Mouse (Mus musculus): ENCODE data around the gene Slc24a3. TPM values are rescaled to one million over a fixed set of nuclear protein-coding genes. Genes with fewer than 3 reads are reported as not detected.

Gene Slc24a3
- polyA plus RNA-seq, 1 experiment from 2014 or later = 8.8 TPM

- Histone ChIP-seq H3K4me3 (ENCODE audit: low read depth, low read length) (no peak overlapping the region), H3K27ac (ENCODE audit: low read depth) (no peak overlapping the region), H3K9me3 (ENCODE audit: control insufficient read depth, low read length) (no peaks in the 10 kb centered on the region), H3K4me1 (replicated peaks; ENCODE audit: control insufficient read depth, insufficient read depth, low read length) (no peaks in the 10 kb centered on the region), H3K27me3 (replicated peaks; ENCODE audit: control insufficient read depth, insufficient read depth, low read length) (no peaks in the 10 kb centered on the region), H3K36me3 (ENCODE audit: control insufficient read depth, insufficient read depth, low read length) (no peaks in the 10 kb centered on the region), H3K4me2 (ENCODE audit: low read length) (no peak overlapping the region), H3K9ac (ENCODE audit: low read length) (no peak overlapping the region)
- no peak for DNase-seq (ENCODE audit: low spot score)
- no peak for ATAC-seq (replicated peaks; ENCODE audit: low FRiP score, low TSS enrichment, low read depth)
- WGBS = 86% methylated on average over 1 of the region's 1 CpGs
Measured at GRCm38 (mm10) chr2:145331525-145331924, 164.0 kb downstream of the Slc24a3 start.

GRCm38 (mm10) chr2:145333466-145333865, 165.9 kb downstream of the Slc24a3 start:
- ATAC-seq (replicated peaks; ENCODE audit: low FRiP score, low TSS enrichment, low read depth) (no peak), DNase-seq (ENCODE audit: low spot score) (no peak)
- Histone ChIP-seq H3K4me1 (replicated peaks; ENCODE audit: control insufficient read depth, insufficient read depth, low read length) (no peaks in the 10 kb centered on the region), H3K4me2 (ENCODE audit: low read length) (no peak overlapping the region), H3K27me3 (replicated peaks; ENCODE audit: control insufficient read depth, insufficient read depth, low read length) (no peaks in the 10 kb centered on the region), H3K27ac (ENCODE audit: low read depth) (no peak overlapping the region), H3K9me3 (ENCODE audit: control insufficient read depth, low read length) (no peaks in the 10 kb centered on the region), H3K36me3 (ENCODE audit: control insufficient read depth, insufficient read depth, low read length) (no peaks in the 10 kb centered on the region), H3K9ac (ENCODE audit: low read length) (no peak overlapping the region), H3K4me3 (ENCODE audit: low read depth, low read length) (no peak overlapping the region)

GRCm38 (mm10) chr2:145336406-145336805, 168.9 kb downstream of the Slc24a3 start:
- Histone ChIP-seq H3K27me3 (replicated peaks; ENCODE audit: control insufficient read depth, insufficient read depth, low read length) (no peaks in the 10 kb centered on the region), H3K4me3 (ENCODE audit: low read depth, low read length) (no peak overlapping the region), H3K27ac (ENCODE audit: low read depth) (no peak overlapping the region), H3K4me2 (ENCODE audit: low read length) (no peak overlapping the region), H3K9ac (ENCODE audit: low read length) (no peak overlapping the region), H3K9me3 (ENCODE audit: control insufficient read depth, low read length) (no peaks in the 10 kb centered on the region), H3K36me3 (ENCODE audit: control insufficient read depth, insufficient read depth, low read length) (no peaks in the 10 kb centered on the region), H3K4me1 (replicated peaks; ENCODE audit: control insufficient read depth, insufficient read depth, low read length) (no peaks in the 10 kb centered on the region)
- ATAC-seq (replicated peaks; ENCODE audit: low FRiP score, low TSS enrichment, low read depth) (no peak), DNase-seq (ENCODE audit: low spot score) (no peak)

GRCm38 (mm10) chr2:145340816-145341215, 173.3 kb downstream of the Slc24a3 start:
- DNase-seq (ENCODE audit: low spot score) = no peak
- no peaks in the 10 kb centered on the region for H3K4me1 ChIP-seq (replicated peaks; ENCODE audit: control insufficient read depth, insufficient read depth, low read length)

GRCm38 (mm10) chr2:145342956-145343355, 175.4 kb downstream of the Slc24a3 start:
- ATAC-seq (replicated peaks; ENCODE audit: low FRiP score, low TSS enrichment, low read depth) = no peak
- Histone ChIP-seq H3K27me3 (replicated peaks; ENCODE audit: control insufficient read depth, insufficient read depth, low read length) (no peaks in the 10 kb centered on the region), H3K9ac (ENCODE audit: low read length) (no peak overlapping the region), H3K27ac (ENCODE audit: low read depth) (no peak overlapping the region), H3K9me3 (ENCODE audit: control insufficient read depth, low read length) (no peaks in the 10 kb centered on the region), H3K4me1 (replicated peaks; ENCODE audit: control insufficient read depth, insufficient read depth, low read length) (no peaks in the 10 kb centered on the region), H3K4me2 (ENCODE audit: low read length) (no peak overlapping the region), H3K36me3 (ENCODE audit: control insufficient read depth, insufficient read depth, low read length) (no peaks in the 10 kb centered on the region), H3K4me3 (ENCODE audit: low read depth, low read length) (no peak overlapping the region)
- no peak for DNase-seq (ENCODE audit: low spot score)
- WGBS = 68% methylated on average over 4 of the region's 4 CpGs

More at GRCm38 (mm10) chr2:145340816-145341215, 173.3 kb downstream of the Slc24a3 start:
- H3K9ac ChIP-seq (ENCODE audit: low read length) = no peak overlapping the region
- H3K27ac ChIP-seq (ENCODE audit: low read depth) = no peak overlapping the region
- H3K4me3 ChIP-seq (ENCODE audit: low read depth, low read length) = no peak overlapping the region
- 89% methylated on average over 2 of the region's 2 CpGs for WGBS
- no peaks in the 10 kb centered on the region for H3K27me3 ChIP-seq (replicated peaks; ENCODE audit: control insufficient read depth, insufficient read depth, low read length)
- H3K9me3 ChIP-seq (ENCODE audit: control insufficient read depth, low read length) = no peaks in the 10 kb centered on the region
- H3K4me2 ChIP-seq (ENCODE audit: low read length) = no peak overlapping the region
- ATAC-seq (replicated peaks; ENCODE audit: low FRiP score, low TSS enrichment, low read depth) = no peak
- no peaks in the 10 kb centered on the region for H3K36me3 ChIP-seq (ENCODE audit: control insufficient read depth, insufficient read depth, low read length)

- Histone ChIP-seq H3K4me3 (ENCODE audit: low read depth, low read length) (no peak overlapping the region), H3K9ac (ENCODE audit: low read length) (no peak overlapping the region), H3K4me1 (replicated peaks; ENCODE audit: control insufficient read depth, insufficient read depth, low read length) (no peaks in the 10 kb centered on the region), H3K9me3 (ENCODE audit: control insufficient read depth, low read length) (no peaks in the 10 kb centered on the region), H3K4me2 (ENCODE audit: low read length) (no peak overlapping the region), H3K36me3 (ENCODE audit: control insufficient read depth, insufficient read depth, low read length) (no peaks in the 10 kb centered on the region), H3K27me3 (replicated peaks; ENCODE audit: control insufficient read depth, insufficient read depth, low read length) (no peaks in the 10 kb centered on the region), H3K27ac (ENCODE audit: low read depth) (no peak overlapping the region)
- ATAC-seq (replicated peaks; ENCODE audit: low FRiP score, low TSS enrichment, low read depth) (no peak), DNase-seq (ENCODE audit: low spot score) (no peak)
- 60% methylated on average over 1 of the region's 1 CpGs for WGBS
Measured at GRCm38 (mm10) chr2:145344521-145344920, 177.0 kb downstream of the Slc24a3 start.

- Histone ChIP-seq H3K9ac (ENCODE audit: low read length) (no peak overlapping the region), H3K27ac (ENCODE audit: low read depth) (no peak overlapping the region), H3K9me3 (ENCODE audit: control insufficient read depth, low read length) (no peaks in the 10 kb centered on the region), H3K27me3 (replicated peaks; ENCODE audit: control insufficient read depth, insufficient read depth, low read length) (no peaks in the 10 kb centered on the region), H3K4me3 (ENCODE audit: low read depth, low read length) (no peak overlapping the region), H3K4me1 (replicated peaks; ENCODE audit: control insufficient read depth, insufficient read depth, low read length) (no peaks in the 10 kb centered on the region), H3K4me2 (ENCODE audit: low read length) (no peak overlapping the region), H3K36me3 (ENCODE audit: control insufficient read depth, insufficient read depth, low read length) (no peaks in the 10 kb centered on the region)
- no peak for ATAC-seq (replicated peaks; ENCODE audit: low FRiP score, low TSS enrichment, low read depth)
- DNase-seq (ENCODE audit: low spot score) = no peak
- 85% methylated on average over 1 of the region's 1 CpGs for WGBS
Measured at GRCm38 (mm10) chr2:145353801-145354200, 186.2 kb downstream of the Slc24a3 start.

- no peak overlapping the region for H3K27ac ChIP-seq (ENCODE audit: low read depth)
- H3K4me3 ChIP-seq (ENCODE audit: low read depth, low read length) = no peak overlapping the region
- H3K27me3 ChIP-seq (replicated peaks; ENCODE audit: control insufficient read depth, insufficient read depth, low read length) = no peaks in the 10 kb centered on the region
- no peaks in the 10 kb centered on the region for H3K9me3 ChIP-seq (ENCODE audit: control insufficient read depth, low read length)
- no peak overlapping the region for H3K9ac ChIP-seq (ENCODE audit: low read length)
- H3K4me2 ChIP-seq (ENCODE audit: low read length) = no peak overlapping the region
- no peaks in the 10 kb centered on the region for H3K4me1 ChIP-seq (replicated peaks; ENCODE audit: control insufficient read depth, insufficient read depth, low read length)
- 83% methylated on average over 6 of the region's 6 CpGs for WGBS
- no peak for ATAC-seq (replicated peaks; ENCODE audit: low FRiP score, low TSS enrichment, low read depth)
- DNase-seq (ENCODE audit: low spot score) = no peak
- no peaks in the 10 kb centered on the region for H3K36me3 ChIP-seq (ENCODE audit: control insufficient read depth, insufficient read depth, low read length)
Measured at GRCm38 (mm10) chr2:145358236-145358942, 190.8 kb downstream of the Slc24a3 start.

GRCm38 (mm10) chr2:145363604-145364003, 196.1 kb downstream of the Slc24a3 start:
- Histone ChIP-seq H3K27ac (ENCODE audit: low read depth) (no peak overlapping the region), H3K9ac (ENCODE audit: low read length) (no peak overlapping the region), H3K4me1 (replicated peaks; ENCODE audit: control insufficient read depth, insufficient read depth, low read length) (no peaks in the 10 kb centered on the region), H3K9me3 (ENCODE audit: control insufficient read depth, low read length) (no peaks in the 10 kb centered on the region), H3K4me3 (ENCODE audit: low read depth, low read length) (no peak overlapping the region), H3K27me3 (replicated peaks; ENCODE audit: control insufficient read depth, insufficient read depth, low read length) (no peaks in the 10 kb centered on the region), H3K4me2 (ENCODE audit: low read length) (no peak overlapping the region), H3K36me3 (ENCODE audit: control insufficient read depth, insufficient read depth, low read length) (no peaks in the 10 kb centered on the region)
- DNase-seq (ENCODE audit: low spot score) (no peak), ATAC-seq (replicated peaks; ENCODE audit: low FRiP score, low TSS enrichment, low read depth) (no peak)
- 63% methylated on average over 2 of the region's 2 CpGs for WGBS
